Mouse (Mus musculus): ENCODE results near the gene Gm3625.
"Not testable (repeated sequence)": the region's sequence is repeated elsewhere in the genome, so short reads cannot be mapped to it uniquely, and the experiment has no call there.

Gene Gm3625

DNA sequence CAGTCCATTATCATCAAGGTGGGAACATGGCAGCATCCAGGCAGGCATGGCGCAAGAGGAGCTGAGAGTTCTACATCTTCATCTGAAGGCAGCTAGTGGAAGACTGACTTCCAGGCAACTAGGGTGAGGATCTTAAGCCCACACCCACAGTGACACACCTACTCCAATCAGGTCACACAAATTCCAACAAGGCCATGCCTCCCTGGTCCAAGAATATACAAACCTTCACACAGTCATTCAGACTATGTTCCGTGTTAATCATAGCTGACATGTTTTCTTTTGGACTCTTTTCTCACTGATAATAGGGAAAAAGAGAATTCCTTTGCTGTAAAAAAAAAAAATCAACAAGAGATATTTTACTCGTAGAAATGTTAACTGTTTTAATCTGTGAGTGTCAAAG, 39.0 kb downstream of the Gm3625 start:
- DNase-seq = not testable (repeated sequence)

DNA sequence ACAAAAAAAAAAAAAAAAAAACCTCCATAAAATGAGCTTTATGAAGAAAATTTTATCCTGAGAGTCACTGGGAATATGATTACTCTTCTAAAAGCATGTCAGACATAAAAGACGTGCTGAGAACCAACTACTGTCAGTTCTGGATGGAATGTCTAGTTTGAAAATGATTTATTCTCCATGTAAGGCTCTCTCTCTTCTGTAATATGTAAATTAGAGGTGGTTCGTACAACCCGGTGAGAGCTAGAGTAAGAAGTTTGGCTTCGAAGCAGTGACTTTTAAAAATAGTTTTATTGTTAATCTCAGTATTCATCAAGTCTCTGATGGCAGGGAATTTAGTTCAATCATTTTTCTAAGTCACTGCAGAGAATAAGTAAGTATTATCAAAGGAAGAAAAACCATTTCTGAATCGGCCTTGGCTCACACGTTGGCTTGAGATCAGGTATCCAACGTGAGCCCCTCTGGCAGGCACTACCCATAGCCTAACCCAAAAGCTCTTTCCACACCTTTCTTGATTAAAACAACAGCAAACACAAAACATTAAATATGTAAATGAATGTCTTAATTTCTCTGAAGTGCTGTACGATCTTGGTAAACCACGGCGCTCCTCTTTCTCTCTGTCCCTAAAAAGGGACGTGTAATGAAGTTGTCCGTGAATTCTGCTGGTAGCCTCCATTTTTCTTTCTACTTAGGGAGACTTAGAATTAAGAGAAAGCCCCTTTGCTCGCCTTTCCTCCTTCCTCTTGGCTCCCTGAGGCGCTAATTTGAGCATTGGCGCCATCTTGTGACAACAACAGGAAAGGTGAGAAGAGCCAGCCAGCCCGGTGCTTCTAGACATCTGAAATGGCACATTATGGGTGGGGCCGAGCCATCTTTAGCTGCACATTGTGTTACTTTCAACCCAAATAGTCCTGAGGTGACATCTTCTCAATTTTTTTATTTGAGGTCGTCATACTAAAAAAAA, 44.4 kb downstream of the Gm3625 start:
- DNase-seq = peak; percentile 87

DNA sequence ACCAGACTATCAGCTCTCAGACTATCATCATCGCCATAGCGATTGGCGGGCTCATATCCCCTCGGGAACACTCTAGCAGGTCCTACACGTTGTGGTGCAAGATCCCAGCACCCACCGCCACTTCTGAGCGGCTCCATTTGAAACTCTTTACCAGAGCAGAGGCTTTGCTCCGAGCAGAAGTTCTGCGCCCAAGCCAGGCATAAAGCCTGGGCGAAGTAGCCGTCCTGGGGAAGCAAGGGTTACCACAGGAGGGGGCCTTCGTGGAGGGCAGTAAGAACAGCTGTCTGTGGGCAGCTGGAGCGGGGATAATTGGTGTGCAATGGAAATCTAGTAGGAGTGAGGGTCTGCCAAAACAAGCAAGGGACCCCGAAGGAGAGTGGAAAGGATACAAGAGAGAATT, 45.2 kb downstream of the Gm3625 start:
- no peak for DNase-seq

DNA sequence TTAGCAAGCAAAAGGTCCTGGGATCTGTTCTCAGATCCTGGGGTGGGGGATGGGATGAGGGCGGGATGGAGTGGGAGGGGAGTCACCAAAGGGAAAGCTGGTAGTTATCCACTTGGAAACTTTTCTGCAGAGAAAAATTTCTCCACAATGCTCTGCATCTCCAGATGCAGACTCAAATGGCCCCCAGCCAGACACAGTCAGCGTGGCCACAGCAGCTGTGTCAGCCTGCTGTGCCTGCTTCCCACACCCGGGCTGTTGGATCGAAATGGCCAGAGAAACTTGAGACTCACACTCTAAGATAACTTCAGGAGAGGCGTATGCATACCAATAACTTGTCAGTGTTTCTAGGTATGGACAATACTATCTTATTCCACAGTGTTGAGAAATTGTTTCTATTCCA, 46.2 kb downstream of the Gm3625 start:
- DNase-seq = peak; percentile 40

DNA sequence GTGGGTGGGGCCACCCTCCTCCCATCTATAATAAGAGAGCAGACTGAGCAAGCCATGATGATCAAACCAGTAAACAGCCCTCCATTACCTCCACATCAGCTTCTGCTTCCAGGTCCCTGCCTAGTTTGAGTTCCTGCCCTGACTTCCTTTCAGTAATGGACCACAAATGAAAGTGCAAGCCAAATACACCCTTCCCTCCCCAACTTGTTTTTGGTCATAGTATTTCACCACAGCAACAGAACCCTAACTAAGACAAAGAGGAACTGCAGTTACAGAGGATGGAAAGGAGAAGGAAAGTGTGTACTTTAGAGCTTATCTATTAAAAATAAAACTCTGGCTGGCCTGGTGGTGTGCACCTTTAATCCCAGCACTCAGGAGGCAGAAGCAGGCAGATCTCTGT, 47.3 kb downstream of the Gm3625 start:
- peak; percentile 28 for DNase-seq

GRCm38 (mm10) chr12:4544400-4544919, 48.3 kb downstream of the Gm3625 start:
- DNase-seq = peak; percentile 58

All from lung, postnatal 36 days (tissue).